Mouse (Mus musculus) brain, adult 2 months (tissue): ENCODE results near the gene Gpr161.
"Not testable (repeated sequence)": the region's sequence is repeated elsewhere in the genome, so short reads cannot be mapped to it uniquely, and the experiment has no call there.

ENCODE experiments used
- DNase-seq: peaks from one replicate; pipeline ENCODE4 v3.0.0; 2011; ENCODE audit warnings: low read depth, low spot score

Gene Gpr161

GRCm38 (mm10) chr1:165316361-165316760 lies 20.8 kb downstream of the Gpr161 start:
- DNase-seq, result peak; percentile 25

DNA sequence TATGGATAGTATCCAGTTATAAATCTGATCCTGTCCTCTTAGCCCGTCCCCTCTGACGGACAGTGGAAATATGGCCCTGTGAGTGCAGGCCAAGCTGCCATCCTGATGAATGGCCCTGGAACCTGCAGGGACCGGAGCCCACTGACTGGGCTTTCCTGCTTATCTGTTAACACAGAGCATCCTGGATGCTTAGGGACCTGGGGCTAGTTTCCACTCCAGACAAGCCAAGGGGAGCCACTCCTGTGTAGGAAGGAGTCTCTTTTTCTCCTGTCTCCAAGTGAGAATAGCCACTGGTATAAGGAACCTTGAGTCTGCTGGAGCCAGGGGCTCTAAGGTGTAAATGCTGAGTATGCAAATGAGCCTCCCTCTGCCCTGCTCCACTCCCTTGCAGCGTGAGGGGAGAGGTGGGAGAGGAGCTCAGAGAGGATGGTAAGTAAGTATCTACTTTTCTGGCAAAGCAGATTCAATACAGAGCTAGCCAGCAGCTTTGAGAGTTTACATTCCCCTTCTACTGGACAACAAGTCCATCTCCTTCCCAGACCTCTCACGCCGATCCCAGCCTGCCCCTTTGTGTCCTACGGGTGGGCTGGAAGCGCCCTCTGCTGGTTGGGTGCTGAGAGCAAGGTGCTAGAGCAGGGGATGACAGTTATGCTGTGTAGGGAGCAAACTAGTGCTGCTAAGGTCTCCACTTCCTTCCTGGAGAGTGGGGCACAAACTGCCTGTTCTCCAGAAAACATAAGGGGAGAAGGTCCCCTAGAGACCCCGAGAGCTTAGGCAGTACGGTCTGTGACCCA lies 24.7 kb downstream of the Gpr161 start:
- DNase-seq, result peak; percentile 86

GRCm38 (mm10) chr1:165321393-165321861 lies 25.8 kb downstream of the Gpr161 start:
- DNase-seq, result no peak

DNA sequence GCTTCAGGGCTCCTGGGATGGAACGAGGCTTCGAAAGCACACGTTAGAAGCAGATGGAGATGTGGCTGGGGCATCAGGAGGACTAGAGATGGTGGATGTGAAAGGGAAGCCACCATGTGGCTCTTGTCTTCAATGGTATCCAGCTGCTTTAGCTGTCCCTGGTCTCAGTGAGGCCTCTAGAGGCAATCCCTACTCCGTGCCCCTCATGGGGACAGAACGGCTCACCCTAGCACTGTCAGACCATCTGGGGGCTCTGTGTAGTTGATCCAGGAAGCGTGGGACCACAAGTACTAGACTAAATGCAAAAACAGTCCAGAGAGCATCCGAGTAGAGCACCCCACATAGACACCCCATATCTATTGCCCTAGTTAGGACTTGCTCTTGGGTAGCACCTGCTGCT lies 26.3 kb downstream of the Gpr161 start:
- no peak for DNase-seq

- no peak for DNase-seq
These were observed 27.3 kb downstream of the Gpr161 start for GRCm38 (mm10) chr1:165322934-165323333.

- DNase-seq, result no peak
These were observed 31.8 kb downstream of the Gpr161 start for GRCm38 (mm10) chr1:165327370-165327769.

GRCm38 (mm10) chr1:165327831-165328230 lies 32.2 kb downstream of the Gpr161 start:
- no peak for DNase-seq

DNA sequence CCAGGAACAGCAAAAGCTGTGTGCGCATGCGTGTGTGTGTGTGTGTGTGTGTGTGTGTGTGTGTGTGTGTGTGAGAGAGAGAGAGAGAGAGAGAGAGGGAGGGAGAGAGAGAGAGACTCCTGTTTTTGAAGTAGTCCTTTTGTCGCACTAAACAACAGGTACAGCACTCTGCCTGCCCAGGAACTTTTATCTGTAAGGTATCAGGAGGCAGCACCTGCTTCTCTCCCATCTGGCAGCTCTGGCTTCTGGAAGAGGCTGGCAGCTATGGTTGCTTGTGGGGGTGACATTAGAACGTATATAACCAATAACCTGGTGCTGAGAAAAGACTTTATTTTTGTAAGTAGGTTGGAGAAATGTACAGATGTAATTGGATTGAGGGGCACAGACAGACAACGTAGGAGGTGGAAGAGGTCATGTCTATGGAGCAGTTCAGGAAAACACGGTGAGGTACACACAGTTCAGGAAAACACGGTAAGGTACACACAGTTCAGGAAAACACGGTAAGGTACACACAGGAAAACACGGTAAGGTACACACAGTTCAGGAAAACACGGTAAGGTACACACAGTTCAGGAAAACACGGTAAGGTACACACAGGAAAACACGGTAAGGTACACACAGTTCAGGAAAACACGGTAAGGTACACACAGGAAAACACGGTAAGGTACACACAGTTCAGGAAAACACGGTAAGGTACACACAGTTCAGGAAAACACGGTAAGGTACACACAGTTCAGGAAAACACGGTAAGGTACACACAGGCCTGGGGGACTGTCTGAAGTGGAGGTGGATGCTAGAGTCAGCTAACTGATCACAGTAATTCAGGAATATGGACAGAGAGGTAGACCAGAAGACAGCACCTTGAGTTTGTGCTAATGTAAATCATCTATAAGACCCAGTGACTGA lies 33.0 kb downstream of the Gpr161 start:
- not testable (repeated sequence) for DNase-seq

GRCm38 (mm10) chr1:165330859-165331258 lies 35.3 kb downstream of the Gpr161 start:
- no peak for DNase-seq

DNA sequence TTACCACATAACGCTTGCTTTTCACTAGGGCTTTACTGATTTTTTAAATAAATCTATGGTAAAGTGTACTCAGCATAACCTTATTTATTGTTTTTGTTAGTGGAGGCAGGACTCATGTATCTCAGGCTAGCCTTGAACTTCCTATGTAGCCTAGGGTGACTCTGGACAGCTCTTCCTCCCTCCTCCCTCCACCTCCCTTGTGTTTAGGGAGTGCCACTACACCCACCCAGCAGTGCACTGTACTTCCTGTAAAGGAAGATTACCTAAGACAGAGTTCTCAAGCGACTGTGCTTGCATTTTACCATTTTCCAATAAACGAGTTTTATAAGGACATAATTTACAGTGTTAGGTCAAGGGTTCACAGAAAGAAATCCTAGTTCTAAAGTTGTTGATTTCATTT lies 37.2 kb downstream of the Gpr161 start:
- DNase-seq, result no peak

DNA sequence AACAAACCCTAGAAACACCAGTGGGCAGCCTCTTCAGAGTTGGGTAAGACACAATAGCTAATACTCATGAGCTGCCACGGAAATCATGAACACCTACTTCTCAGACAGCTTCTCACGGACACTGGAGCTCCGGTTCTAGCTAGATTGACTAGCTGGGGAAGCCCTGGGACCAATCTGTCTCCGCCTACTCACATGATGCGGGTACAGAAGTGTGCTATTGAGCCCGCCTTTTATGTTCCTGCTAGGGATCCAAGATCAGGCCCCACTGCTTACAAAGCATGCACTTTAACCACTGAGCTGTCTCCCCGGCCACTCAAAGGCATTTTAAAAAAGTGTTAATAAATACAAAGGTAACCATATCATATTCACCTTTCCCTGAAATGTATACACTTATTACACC lies 46.5 kb downstream of the Gpr161 start:
- DNase-seq, result peak; percentile 37

- peak; percentile 46 for DNase-seq
These were observed 48.9 kb downstream of the Gpr161 start for GRCm38 (mm10) chr1:165344453-165344852.

DNA sequence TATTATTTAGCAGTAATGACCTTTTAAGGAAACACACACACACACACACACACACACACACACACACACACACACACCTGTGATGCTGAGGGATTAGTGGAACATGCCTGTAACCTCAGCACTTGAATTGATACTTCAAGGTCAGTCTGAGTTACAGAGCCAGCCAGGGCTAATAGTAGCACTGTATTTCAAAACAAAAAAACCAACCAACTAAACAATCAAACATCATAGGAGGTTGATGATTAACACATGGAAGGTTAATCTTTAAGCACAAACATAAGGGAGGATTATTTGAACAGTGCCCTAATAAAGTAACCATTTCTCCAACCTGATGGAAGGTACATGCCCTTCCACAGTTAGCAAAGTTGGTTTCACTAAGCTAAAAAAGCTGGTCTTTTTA lies 53.0 kb downstream of the Gpr161 start:
- no peak for DNase-seq

DNA sequence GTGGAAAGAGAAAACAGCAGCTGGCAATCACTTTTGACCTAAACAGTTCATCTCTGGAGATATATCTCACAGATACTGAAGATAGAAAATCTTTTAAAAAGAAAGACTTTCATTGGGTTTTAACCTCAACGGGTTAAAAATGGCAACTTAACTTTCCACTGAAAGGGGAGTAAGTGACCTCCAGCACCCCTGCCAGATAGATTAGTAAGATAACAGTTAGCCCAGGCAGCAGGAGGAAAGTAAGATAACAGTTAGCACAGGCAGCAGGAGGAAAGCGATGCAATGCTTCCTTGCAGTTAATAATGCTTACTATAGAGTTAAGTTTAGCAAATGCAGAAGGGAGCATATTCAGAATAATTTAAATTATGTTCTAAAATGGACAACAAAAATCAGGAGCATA lies 60.8 kb downstream of the Gpr161 start:
- no peak for DNase-seq

- DNase-seq, result no peak
These were observed 67.7 kb downstream of the Gpr161 start for GRCm38 (mm10) chr1:165363271-165363670.

DNA sequence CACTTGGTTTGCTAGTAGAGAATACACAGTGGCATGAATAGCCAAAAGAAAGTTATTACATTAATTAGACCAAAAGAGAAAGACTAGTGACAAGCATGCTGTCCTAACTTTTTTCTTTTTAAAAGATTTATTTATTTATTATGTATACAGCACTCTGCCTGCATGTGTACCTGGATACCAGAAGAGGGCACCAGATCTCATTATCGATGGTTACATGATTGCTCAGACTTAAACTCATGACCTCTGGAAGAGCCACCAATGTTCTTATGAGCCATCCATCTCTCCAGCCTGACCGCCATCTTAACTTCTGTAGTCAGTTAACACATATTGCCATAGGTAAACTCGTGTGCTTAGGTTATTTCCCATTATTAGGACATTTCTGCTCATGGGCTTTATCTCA lies 69.5 kb downstream of the Gpr161 start:
- no peak for DNase-seq

DNA sequence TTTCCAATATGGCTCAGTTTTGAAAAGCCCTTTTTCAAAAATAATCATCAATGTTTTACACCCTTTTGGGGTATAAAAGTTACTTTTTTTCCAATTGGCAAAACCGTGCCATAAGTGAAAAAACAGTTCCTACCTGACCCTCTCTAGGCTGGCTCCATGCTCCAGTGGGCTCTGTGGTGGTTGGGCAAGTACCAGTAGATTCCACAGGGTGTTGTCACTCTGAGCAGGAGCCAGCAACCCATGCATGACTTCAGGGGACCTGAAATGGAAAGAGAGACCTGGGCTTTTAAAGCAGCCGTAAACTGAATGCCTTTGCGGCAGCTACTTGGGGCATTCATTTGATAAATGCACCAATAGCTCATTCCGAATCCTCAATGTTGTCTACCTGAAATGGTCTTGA lies 75.4 kb downstream of the Gpr161 start:
- no peak for DNase-seq

- peak; percentile 24 for DNase-seq
These were observed 78.2 kb downstream of the Gpr161 start for GRCm38 (mm10) chr1:165373839-165374238.
